Mouse (Mus musculus): ENCODE results near the gene Samd13. TPM values are rescaled to one million over a fixed set of nuclear protein-coding genes. Genes with fewer than 3 reads are reported as not detected.

The Samd13 gene
- polyA plus RNA-seq, 1 experiment from 2014 or later = 1.3 TPM

Other genes starting within 250 kb of the Samd13 start
- 5.7 and 7.1 TPM in 2 replicates for gene Ctbs, start 235.8 kb downstream of the Samd13 start, polyA plus RNA-seq (2014; fragmentation: Nextera tagmentation; extraction: Ambion mirVana)
- gene Spata1, start 185.8 kb downstream of the Samd13 start, polyA plus RNA-seq (2014; fragmentation: Nextera tagmentation; extraction: Ambion mirVana) = 6.4 and 9.6 TPM in 2 replicates
- 1,225 and 1,227 TPM in 2 replicates for gene Gng5, start 185.8 kb downstream of the Samd13 start, polyA plus RNA-seq (2014; fragmentation: Nextera tagmentation; extraction: Ambion mirVana)
- gene Rpf1, start 164.2 kb downstream of the Samd13 start, polyA plus RNA-seq (2014; fragmentation: Nextera tagmentation; extraction: Ambion mirVana) = 72.5 and 74.7 TPM in 2 replicates
- gene Uox, start 115.2 kb downstream of the Samd13 start, polyA plus RNA-seq (2014; fragmentation: Nextera tagmentation; extraction: Ambion mirVana) = not detected in 2 replicates
- not detected in 2 replicates for gene Dnase2b, start 70.0 kb downstream of the Samd13 start, polyA plus RNA-seq (2014; fragmentation: Nextera tagmentation; extraction: Ambion mirVana)
- gene 4930503B20Rik, start 34.3 kb downstream of the Samd13 start, polyA plus RNA-seq (2014; fragmentation: Nextera tagmentation; extraction: Ambion mirVana) = not detected in 2 replicates
- 73.1 and 76.3 TPM in 2 replicates for gene Prkacb, start 127.4 kb upstream of the Samd13 start, polyA plus RNA-seq (2014; fragmentation: Nextera tagmentation; extraction: Ambion mirVana)
- 1.7 and 2.3 TPM in 2 replicates for gene Ttll7, start 166.8 kb upstream of the Samd13 start, polyA plus RNA-seq (2014; fragmentation: Nextera tagmentation; extraction: Ambion mirVana)

Data from limb, embryonic 11.5 days (tissue).